Mouse (Mus musculus): Measurements from ENCODE around the gene Xpo4.
A peak's percentile ranks its signal among the peaks of the same experiment; 100 is the strongest.
"Not testable (repeated sequence)": the region's sequence is repeated elsewhere in the genome, so short reads cannot be mapped to it uniquely, and the experiment has no call there.

Gene Xpo4

DNA sequence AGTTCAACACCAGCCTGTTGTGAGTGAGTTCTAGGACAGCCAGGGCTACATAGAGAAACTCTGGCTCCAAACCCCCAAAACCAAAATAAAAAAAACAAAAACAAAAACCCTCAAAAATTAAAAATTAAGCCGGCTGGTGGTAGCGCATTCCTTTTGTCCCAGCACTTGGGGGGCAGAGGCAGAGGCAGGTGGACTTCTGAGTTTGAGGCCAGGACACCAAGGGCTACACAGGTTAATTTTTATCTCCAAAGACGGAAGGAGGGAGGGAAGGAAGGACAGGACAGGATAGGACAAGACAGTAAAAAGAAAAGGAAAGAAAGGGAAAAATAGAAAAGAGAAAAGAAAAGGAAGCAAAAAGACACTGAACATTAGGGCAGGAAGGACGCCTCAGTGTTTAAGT lies 17.5 kb upstream of the Xpo4 start:
- DNase-seq (ENCODE audit: low read depth, low spot score), result no peak

GRCm38 (mm10) chr14:57679958-57680535 lies 14.8 kb upstream of the Xpo4 start:
- DNase-seq (ENCODE audit: low read depth, low spot score), result peak; percentile 77

DNA sequence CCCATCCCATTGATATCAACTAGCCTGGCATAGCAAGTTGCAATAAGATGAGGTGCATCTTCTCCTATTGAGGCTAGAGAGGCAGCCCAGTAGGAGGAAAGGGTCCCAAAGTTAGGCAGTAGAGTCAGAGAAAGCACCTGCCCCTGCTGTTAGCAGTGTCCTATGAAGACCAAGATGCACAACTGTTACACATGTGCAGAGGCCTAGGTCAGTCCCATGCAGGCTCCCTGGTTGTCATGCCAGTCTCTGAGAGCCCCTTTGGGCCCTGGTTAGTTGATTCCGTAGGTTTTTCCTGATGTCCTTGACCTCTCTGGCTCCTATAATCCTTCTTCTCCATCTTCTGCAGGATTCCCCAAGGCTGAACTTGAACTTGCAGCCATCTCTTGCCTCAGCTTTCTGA lies 14.3 kb upstream of the Xpo4 start:
- no peak for DNase-seq (ENCODE audit: low read depth, low spot score)

DNA sequence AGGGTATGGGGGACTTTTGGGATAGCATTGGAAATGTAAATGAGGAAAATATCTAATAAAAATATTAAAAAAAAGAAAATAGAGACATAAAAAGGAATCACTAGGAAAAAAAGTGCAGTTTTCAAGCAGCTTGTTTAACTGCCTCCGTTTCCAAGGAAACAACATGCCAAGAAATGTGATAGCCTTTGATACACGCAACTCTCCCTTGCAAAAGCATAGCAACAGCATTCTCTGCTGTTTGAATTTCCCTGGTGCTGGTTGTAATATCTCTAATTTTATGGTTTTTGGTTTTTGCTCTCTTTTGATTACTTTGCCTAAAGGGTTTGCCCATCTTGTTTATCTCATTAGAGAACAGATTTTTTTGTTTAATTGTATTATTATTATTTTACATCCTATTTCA lies 10.3 kb upstream of the Xpo4 start:
- DNase-seq (ENCODE audit: low read depth, low spot score), result peak; percentile 4

DNA sequence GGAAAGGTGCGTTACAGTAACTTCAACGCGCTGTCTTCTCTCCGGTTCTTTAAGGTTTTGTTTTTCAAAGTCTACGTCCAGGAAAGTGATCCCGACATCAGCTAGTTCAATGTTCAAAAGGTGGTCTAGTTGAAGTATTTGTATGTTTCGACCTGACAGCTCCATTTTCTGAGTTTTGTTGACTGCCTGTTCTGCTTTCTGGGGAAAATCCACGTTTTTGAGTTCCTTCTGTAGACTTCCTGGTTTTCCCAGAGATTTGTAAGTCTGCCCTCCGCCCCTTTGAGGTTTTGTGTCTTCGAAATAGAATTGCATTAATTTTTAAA lies 359 bp upstream of the Xpo4 start:
- DNase-seq (ENCODE audit: low read depth, low spot score), result no peak

GRCm38 (mm10) chr14:57664311-57664821 lies 864 bp downstream of the Xpo4 start:
- DNase-seq (ENCODE audit: low read depth, low spot score), result no peak

DNA sequence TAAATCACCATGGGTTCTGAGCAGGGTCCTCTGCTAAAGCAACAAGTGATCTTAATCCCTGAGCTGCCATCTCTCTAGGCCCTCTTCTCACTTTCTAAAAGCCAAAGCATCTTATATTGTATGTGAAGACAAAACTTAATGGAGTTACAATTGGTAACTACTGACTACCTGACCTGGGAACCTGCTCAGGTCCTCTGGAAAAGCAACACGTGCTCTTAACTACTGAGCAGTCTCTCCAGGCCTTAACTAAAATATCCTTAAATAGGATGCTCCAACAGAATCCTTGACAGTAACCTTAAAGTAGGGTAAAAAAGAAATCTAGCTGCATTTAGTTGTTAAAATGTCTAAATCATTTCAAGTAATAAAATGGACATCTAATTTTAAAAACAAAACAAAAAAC lies 1.6 kb downstream of the Xpo4 start:
- no peak for DNase-seq (ENCODE audit: low read depth, low spot score)

DNA sequence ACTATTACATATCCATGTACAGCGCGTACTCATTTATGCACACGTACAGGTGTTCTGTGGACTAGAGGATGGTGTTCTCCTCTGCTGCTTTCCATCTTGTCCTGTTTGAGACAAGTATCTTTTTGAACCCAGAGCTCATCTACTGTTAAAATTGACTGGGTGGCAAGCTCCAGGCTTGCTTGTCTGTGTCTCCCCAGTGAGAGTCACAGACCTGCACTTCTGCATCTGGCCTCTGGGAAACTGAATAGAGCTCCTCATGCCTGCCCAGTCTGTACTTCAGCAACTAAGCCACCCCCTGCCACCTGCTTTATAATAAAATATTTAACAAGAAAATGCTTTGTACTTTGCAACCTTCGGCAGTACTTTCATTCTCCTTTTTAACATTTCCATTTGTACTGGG lies 6.9 kb downstream of the Xpo4 start:
- no peak for DNase-seq (ENCODE audit: low read depth, low spot score)

GRCm38 (mm10) chr14:57657500-57657899 lies 7.7 kb downstream of the Xpo4 start:
- no peak for DNase-seq (ENCODE audit: low read depth, low spot score)

- DNase-seq (ENCODE audit: low read depth, low spot score), result not testable (repeated sequence)
Measured at GRCm38 (mm10) chr14:57656519-57656918, 8.7 kb downstream of the Xpo4 start.

- no peak for DNase-seq (ENCODE audit: low read depth, low spot score)
Measured at GRCm38 (mm10) chr14:57649501-57649900, 15.7 kb downstream of the Xpo4 start.

GRCm38 (mm10) chr14:57646155-57646554 lies 19.1 kb downstream of the Xpo4 start:
- no peak for DNase-seq (ENCODE audit: low read depth, low spot score)

DNA sequence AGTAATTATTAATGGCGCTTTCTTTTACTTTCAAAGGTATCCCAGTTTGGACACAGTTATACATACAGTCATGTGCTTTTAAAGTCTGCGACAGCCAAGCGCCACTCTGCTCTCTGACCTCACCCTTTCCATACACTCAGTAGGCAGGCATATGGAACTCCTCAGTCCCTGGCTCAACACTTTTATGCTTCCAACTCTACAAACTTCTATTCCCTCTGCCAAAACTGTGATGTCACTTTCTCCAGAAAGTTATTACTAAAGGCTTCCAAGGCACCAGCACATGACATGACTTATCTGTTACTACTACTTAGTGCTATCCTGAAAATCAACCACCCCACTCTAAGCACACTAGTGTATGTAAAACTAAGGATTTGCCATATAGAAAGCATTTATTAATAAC lies 26.1 kb downstream of the Xpo4 start:
- no peak for DNase-seq (ENCODE audit: low read depth, low spot score)

- DNase-seq (ENCODE audit: low read depth, low spot score), result no peak
Measured at GRCm38 (mm10) chr14:57634141-57634540, 31.1 kb downstream of the Xpo4 start.

GRCm38 (mm10) chr14:57629595-57629994 lies 35.6 kb downstream of the Xpo4 start:
- no peak for DNase-seq (ENCODE audit: low read depth, low spot score)

DNA sequence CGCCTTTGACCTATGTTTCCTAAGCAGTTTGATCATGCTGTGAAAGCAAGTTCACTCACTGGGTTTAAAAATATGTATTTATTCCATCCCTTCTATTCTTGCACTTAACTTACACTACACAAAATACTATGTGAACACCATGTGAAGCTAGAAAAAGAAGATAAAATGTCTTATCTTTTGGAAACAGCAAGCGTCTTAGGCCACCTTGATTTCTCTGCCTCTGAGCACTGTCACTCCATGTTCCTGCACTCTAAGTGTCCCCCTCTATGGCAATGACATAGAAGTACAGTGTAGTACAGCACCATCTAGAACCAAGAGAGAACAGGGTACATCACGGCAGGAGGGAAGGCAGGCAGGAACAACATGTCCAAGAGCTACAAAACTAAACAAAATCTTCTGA lies 42.3 kb downstream of the Xpo4 start:
- no peak for DNase-seq (ENCODE audit: low read depth, low spot score)

- no peak for DNase-seq (ENCODE audit: low read depth, low spot score)
Measured at GRCm38 (mm10) chr14:57621699-57622098, 43.5 kb downstream of the Xpo4 start.

GRCm38 (mm10) chr14:57620598-57621236 lies 44.5 kb downstream of the Xpo4 start:
- no peak for DNase-seq (ENCODE audit: low read depth, low spot score)

GRCm38 (mm10) chr14:57619487-57619886 lies 45.7 kb downstream of the Xpo4 start:
- DNase-seq (ENCODE audit: low read depth, low spot score), result no peak

- DNase-seq (ENCODE audit: low read depth, low spot score), result no peak
Measured at GRCm38 (mm10) chr14:57617675-57618074, 47.6 kb downstream of the Xpo4 start.

DNA sequence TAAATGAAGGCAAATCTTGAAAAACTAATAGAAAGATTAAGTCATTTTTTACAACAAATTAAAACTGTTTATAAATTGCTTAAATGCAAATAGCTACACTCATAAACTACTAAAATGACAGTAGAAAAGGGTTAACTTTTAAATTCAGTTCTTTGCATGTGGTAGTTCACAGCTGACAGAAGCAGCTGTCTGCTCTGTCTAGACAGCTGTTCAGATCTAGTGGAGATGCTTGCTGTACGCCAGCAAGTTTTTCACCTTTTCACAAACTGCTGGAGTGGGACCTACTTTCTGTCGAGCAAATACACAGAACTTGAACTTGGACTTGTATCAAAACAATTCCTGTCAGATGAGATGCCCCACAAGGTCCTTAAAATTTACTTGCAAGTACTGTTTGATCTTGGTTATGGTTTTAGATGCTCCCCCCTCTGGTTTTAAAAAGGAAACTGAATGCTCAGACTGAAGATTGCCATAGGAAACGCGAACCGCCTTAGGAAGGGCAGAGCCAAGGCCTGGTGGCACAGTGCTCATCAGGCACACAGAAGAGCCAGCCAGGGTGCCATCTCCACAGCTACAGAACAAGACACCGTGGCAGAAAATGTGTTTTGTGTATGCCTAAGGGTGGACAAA lies 48.8 kb downstream of the Xpo4 start:
- no peak for DNase-seq (ENCODE audit: low read depth, low spot score)

DNA sequence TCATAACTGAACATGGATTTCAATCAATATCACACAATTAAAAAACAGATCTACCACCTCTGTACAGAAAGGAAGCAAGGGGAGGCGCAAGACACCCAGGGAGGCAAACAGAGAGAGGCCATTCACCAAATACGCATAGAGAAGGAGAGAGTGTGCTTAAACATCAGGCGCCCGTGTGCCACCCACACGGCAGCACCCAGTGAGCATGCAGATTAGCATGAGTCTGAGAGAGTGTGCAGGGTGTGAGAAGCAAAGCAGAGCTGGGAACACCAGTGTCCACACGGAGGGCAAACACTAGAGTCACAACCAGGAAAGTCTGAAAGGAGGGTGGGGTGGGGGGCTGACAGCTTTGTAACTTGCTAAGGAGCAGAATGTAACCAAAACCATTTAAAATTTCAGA lies 49.4 kb downstream of the Xpo4 start:
- DNase-seq (ENCODE audit: low read depth, low spot score), result no peak

DNA sequence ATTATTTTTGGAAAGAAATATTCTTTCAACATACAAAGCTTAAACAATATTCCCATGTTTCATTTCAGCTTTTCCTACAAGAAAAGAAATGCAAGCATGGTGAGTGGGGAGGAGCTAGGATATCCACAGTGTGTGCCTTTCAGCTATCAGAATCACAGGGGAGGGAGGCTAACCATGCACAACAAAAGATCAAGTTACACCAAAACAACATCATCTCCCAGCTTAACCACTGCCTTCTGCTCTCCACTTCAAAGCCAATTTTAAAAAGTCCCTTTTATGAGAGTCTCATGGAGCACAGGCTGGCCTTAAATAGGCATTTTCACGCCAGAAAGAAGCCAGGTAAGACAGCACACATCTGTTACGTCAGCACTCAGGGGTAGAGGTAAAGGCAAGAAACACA lies 54.2 kb downstream of the Xpo4 start:
- no peak for DNase-seq (ENCODE audit: low read depth, low spot score)

Measured in brain, embryonic 18.5 days (tissue).